Mouse (Mus musculus) layer of hippocampus, postnatal 25 days (tissue): ENCODE results near the gene Gm5615. TPM values are rescaled to one million over a fixed set of nuclear protein-coding genes. Genes with fewer than 3 reads are reported as not detected.

ENCODE experiments used
- DNase-seq, 2 experiments: peaks; one replicate each; pipeline ENCODE4 v3.0.0; 2022; ENCODE audit warnings: mixed read lengths in 2 of 2, low spot score in 1 of 2; ENCODE audit errors: extremely low spot score in 1 of 2
- total RNA-seq, 2 experiments: library from RNA; stranded (reverse); gene quantifications; 2 replicates each; pipeline ENCODE4 v1.2.3; 2021

Gm5615 gene
- not detected for total RNA-seq

DNA sequence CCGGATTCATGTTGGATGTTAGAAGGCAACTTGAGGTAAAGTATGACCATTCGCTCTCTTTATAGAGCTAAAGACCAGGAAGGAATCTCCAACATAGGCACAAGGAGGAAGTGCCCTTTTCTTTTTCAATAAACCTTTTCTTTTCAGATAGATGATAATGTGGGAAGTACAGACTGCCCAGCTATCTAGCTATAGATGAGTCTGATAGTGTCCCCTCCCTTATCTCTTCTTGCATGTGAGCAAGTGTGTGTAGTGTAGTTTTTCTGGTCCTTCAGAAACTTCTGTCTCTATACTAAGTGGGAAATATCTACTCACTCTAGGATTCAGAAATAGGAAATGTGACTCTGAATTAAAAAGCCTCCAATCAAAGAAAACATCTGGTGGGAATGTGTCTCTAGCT is at the start of gene Gm5615:
TSS of gene Gm5615 (minus strand) at position 101 of the 400 bp plus-strand sequence.
- DNase-seq: no peak

DNA sequence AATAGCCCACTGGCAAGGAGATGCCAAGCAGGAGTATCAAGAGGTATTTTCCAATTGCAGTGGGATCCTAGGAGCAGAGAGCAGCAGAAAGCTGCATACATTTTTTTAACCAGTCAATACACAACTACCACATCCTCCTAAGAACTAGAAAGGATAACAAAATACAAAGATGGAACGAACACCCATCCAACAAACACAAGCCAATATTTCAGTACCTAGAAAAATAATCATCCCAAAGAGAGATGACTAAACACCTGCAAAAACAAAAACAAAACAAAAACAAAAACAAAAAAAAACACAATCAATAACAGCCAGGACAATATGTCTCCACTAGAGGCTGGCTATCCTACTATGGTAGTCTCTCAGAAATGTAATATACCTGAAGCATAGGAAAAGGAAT is 40.8 kb upstream of the Gm5615 start, which contains the start of gene Gm17689:
TSS of gene Gm17689 (minus strand) at position 101 of the 400 bp plus-strand sequence.
- no peak for DNase-seq

DNA sequence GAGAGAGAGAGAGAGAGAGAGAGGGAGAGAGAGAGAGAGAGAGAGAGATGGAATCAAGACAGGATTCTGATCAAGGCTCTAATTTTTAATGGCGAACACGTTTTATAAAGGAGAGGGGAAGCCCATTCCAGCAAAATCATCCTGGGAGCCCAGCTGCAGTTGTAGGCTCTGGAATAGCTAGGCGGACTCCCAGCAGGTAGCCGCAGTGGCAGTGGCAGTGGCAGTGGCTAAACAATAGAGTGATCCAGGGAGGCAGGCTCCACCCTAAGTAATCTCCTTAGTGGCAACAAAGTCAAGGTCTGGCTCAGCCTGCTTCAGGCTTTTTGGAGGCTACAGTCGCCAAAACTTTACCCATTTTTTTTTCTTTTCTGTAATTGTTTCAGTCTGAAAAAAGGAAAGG is 37.6 kb downstream of the Gm5615 start:
- DNase-seq: no peak

- DNase-seq: no peak
Measured at GRCm38 (mm10) chr9:36495824-36496223, 45.9 kb downstream of the Gm5615 start.

GRCm38 (mm10) chr9:36494501-36495220 is 47.1 kb downstream of the Gm5615 start:
- no peak for DNase-seq

Other genes starting within 250 kb of the Gm5615 start
- gene Gm7257, start 110.1 kb downstream of the Gm5615 start, total RNA-seq: not detected
- not detected for gene Gm9513, start 66.3 kb downstream of the Gm5615 start, total RNA-seq
- gene Gm17689, start 40.7 kb upstream of the Gm5615 start, total RNA-seq: not detected
- not detected for gene A630095E13Rik, start 101.4 kb upstream of the Gm5615 start, total RNA-seq
- gene Acrv1, start 151.3 kb upstream of the Gm5615 start, total RNA-seq: not detected
- 1 to 10 TPM; 2.1 TPM for gene Chek1, start 185.1 kb upstream of the Gm5615 start, total RNA-seq
- 10 to 100 TPM; 66.8 to 84.0 TPM for gene Stt3a, start 225.7 kb upstream of the Gm5615 start, total RNA-seq